Mouse (Mus musculus): ENCODE measurements at regions not wholly inside any gene's neighbourhood (a gene's known extent, or its start where the extent isn't known, plus 50 kb on each side); places are given as distances from the start of the nearest gene placed in this dataset.
A peak's percentile ranks its signal among the peaks of the same experiment; 100 is the strongest.

- no peak for DNase-seq (ENCODE audit: low read depth, low spot score)
Measured at GRCm38 (mm10) chr11:38618707-38619106, 1382.9 kb upstream of the Tenm2 start.

- no peak for DNase-seq (ENCODE audit: low read depth, low spot score)
Measured at GRCm38 (mm10) chr11:38600971-38601370, 1365.2 kb upstream of the Tenm2 start.

GRCm38 (mm10) chr11:38568515-38568914 lies 1332.8 kb upstream of the Tenm2 start:
- no peak for DNase-seq (ENCODE audit: low read depth, low spot score)

- peak; percentile 35 for DNase-seq (ENCODE audit: low read depth, low spot score)
Measured at GRCm38 (mm10) chr11:38543893-38544292, 1308.1 kb upstream of the Tenm2 start.

GRCm38 (mm10) chr11:38540097-38540496 lies 1304.3 kb upstream of the Tenm2 start:
- no peak for DNase-seq (ENCODE audit: low read depth, low spot score)

GRCm38 (mm10) chr11:38532282-38532681 lies 1296.5 kb upstream of the Tenm2 start:
- no peak for DNase-seq (ENCODE audit: low read depth, low spot score)

GRCm38 (mm10) chr11:38509676-38510075 lies 1273.9 kb upstream of the Tenm2 start:
- DNase-seq (ENCODE audit: low read depth, low spot score) = no peak

GRCm38 (mm10) chr11:38464239-38464596 lies 1228.5 kb upstream of the Tenm2 start:
- no peak for DNase-seq (ENCODE audit: low read depth, low spot score)

GRCm38 (mm10) chr11:38463568-38464238 lies 1227.9 kb upstream of the Tenm2 start:
- no peak for DNase-seq (ENCODE audit: low read depth, low spot score)

GRCm38 (mm10) chr11:38443291-38443690 lies 1207.5 kb upstream of the Tenm2 start:
- DNase-seq (ENCODE audit: low read depth, low spot score) = no peak

- no peak for DNase-seq (ENCODE audit: low read depth, low spot score)
Measured at GRCm38 (mm10) chr11:38410302-38410701, 1174.5 kb upstream of the Tenm2 start.

- no peak for DNase-seq (ENCODE audit: low read depth, low spot score)
Measured at GRCm38 (mm10) chr11:38397771-38398170, 1162.0 kb upstream of the Tenm2 start.

GRCm38 (mm10) chr11:38386958-38387357 lies 1151.2 kb upstream of the Tenm2 start:
- no peak for DNase-seq (ENCODE audit: low read depth, low spot score)

GRCm38 (mm10) chr11:38346442-38346841 lies 1110.7 kb upstream of the Tenm2 start:
- DNase-seq (ENCODE audit: low read depth, low spot score) = peak; percentile 4

GRCm38 (mm10) chr11:38335411-38335810 lies 1099.6 kb upstream of the Tenm2 start:
- DNase-seq (ENCODE audit: low read depth, low spot score) = no peak

GRCm38 (mm10) chr11:38297693-38298092 lies 1061.9 kb upstream of the Tenm2 start:
- no peak for DNase-seq (ENCODE audit: low read depth, low spot score)

- DNase-seq (ENCODE audit: low read depth, low spot score) = no peak
Measured at GRCm38 (mm10) chr11:38291289-38291688, 1055.5 kb upstream of the Tenm2 start.

- no peak for DNase-seq (ENCODE audit: low read depth, low spot score)
Measured at GRCm38 (mm10) chr11:38280961-38281360, 1045.2 kb upstream of the Tenm2 start.
